Mouse (Mus musculus): ENCODE data around the gene Lef1. TPM values are rescaled to one million over a fixed set of nuclear protein-coding genes. Genes with fewer than 3 reads are reported as not detected.

The Lef1 gene
- polyA plus RNA-seq, 1 experiment, result 4.5 TPM

DNA sequence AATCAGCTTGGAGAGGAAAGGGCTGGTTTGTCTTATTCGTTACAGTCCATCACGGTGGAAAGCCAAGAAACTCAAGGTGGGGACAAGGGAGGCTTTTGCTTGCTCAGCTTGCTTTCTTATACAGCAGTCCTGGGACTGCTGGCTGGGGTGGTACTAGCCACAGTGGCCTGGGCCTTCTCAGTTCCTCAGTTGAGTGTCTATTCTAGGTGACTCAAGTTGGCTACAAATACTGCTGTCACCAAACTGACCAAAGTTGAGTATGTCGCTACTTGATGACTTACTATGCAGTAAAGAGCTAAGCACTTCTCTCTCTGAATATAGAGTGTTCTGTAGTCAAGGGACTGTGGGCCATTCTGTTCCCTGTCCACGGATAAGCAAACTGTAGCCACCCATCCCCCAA lies 62.0 kb downstream of the Lef1 start:
- H3ac ChIP-seq (ENCODE audit: control insufficient read depth, insufficient read length), result no peak overlapping the region
- no peaks in the 10 kb centered on the region for H3K27me3 ChIP-seq (ENCODE audit: control insufficient read depth, insufficient read depth, insufficient read length)
- no peak overlapping the region for H3K4me2 ChIP-seq (ENCODE audit: low read depth)
- TF ChIP-seq MAX (IDR thresholded peaks at IDR 0.05; ENCODE audit: low read depth), result no peak
- TF ChIP-seq MYOD1 (IDR thresholded peaks at IDR 0.05; ENCODE audit: control insufficient read depth in 1 of 3, insufficient read length in 2 of 3, low read depth in 2 of 3), result no peak
- no peak for TF ChIP-seq POLR2A (IDR thresholded peaks at IDR 0.05; ENCODE audit: insufficient read length, low read depth)
- TF ChIP-seq POLR2AphosphoS2 (IDR thresholded peaks at IDR 0.05; ENCODE audit: insufficient read length, low read depth), result no peak
- no peak for TF ChIP-seq SRF (IDR thresholded peaks at IDR 0.05; ENCODE audit: control insufficient read depth, insufficient read length, low read depth)
- TF ChIP-seq REST (IDR thresholded peaks at IDR 0.05; ENCODE audit: insufficient read depth, insufficient read length), result no peak
- no peak for TF ChIP-seq TCF12 (IDR thresholded peaks at IDR 0.05; ENCODE audit: insufficient read depth, poor library complexity, severe bottlenecking)
- TF ChIP-seq USF1 (IDR thresholded peaks at IDR 0.05; ENCODE audit: low read depth), result no peak
- no peak for TF ChIP-seq MYOG (IDR thresholded peaks at IDR 0.05; ENCODE audit: control insufficient read depth in 1 of 3, insufficient read depth in 1 of 3, insufficient read length in 2 of 3, low read depth in 2 of 3)
- TF ChIP-seq E2F4 (IDR thresholded peaks at IDR 0.05; ENCODE audit: insufficient read depth), result no peak
- TF ChIP-seq CEBPB (IDR thresholded peaks at IDR 0.05; ENCODE audit: insufficient read depth, poor library complexity, severe bottlenecking), result no peak
- no peak for TF ChIP-seq TCF3 (IDR thresholded peaks at IDR 0.05; ENCODE audit: insufficient read length, low read depth)
- H3K36me3 ChIP-seq (ENCODE audit: control insufficient read depth, insufficient read depth), result no peaks in the 10 kb centered on the region
- no peak overlapping the region for H3K4me3 ChIP-seq
- no peaks in the 10 kb centered on the region for H3K79me2 ChIP-seq (ENCODE audit: control insufficient read depth, insufficient read depth)

DNA sequence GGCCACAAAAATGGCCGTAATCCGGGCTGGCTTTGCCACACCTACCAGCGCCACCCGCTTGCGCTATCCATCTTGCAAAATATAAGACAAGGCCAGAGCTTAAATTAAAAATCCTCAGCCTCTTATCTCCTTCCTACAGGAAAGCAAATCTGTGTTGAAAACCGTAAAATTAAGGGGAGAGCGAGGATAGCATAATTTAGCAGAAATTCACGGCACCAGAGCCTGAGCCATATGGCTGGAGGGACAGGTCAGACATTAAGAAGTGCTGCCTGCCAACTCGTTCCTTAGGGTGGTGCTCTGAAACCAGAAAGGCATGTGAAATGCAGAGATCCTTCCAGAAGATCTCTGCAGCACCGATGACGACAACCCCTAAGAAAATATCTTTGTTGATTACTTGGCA lies 70.7 kb downstream of the Lef1 start:
- no peak overlapping the region for H3K4me2 ChIP-seq (ENCODE audit: low read depth)
- H3ac ChIP-seq (ENCODE audit: control insufficient read depth, insufficient read length), result no peak overlapping the region
- no peaks in the 10 kb centered on the region for H3K36me3 ChIP-seq (ENCODE audit: control insufficient read depth, insufficient read depth)
- H3K4me3 ChIP-seq, result no peak overlapping the region
- peaks cover 3% of the 10 kb centered on the region for H3K79me2 ChIP-seq (ENCODE audit: control insufficient read depth, insufficient read depth)
- no peak for TF ChIP-seq POLR2A (IDR thresholded peaks at IDR 0.05; ENCODE audit: insufficient read length, low read depth)
- no peaks in the 10 kb centered on the region for H3K27me3 ChIP-seq (ENCODE audit: control insufficient read depth, insufficient read depth, insufficient read length)

GRCm38 (mm10) chr3:131182158-131182557 lies 71.9 kb downstream of the Lef1 start:
- Histone ChIP-seq H3K79me2 (ENCODE audit: control insufficient read depth, insufficient read depth) (peaks cover 3% of the 10 kb centered on the region), H3K4me2 (ENCODE audit: low read depth) (no peak overlapping the region), H3K4me3 (no peak overlapping the region), H3ac (ENCODE audit: control insufficient read depth, insufficient read length) (no peak overlapping the region), H3K27me3 (ENCODE audit: control insufficient read depth, insufficient read depth, insufficient read length) (no peaks in the 10 kb centered on the region), H3K36me3 (ENCODE audit: control insufficient read depth, insufficient read depth) (no peaks in the 10 kb centered on the region)
- TF ChIP-seq MAX (IDR thresholded peaks at IDR 0.05; ENCODE audit: low read depth) (no peak), USF1 (IDR thresholded peaks at IDR 0.05; ENCODE audit: low read depth) (no peak), SRF (IDR thresholded peaks at IDR 0.05; ENCODE audit: control insufficient read depth, insufficient read length, low read depth) (no peak), E2F4 (IDR thresholded peaks at IDR 0.05; ENCODE audit: insufficient read depth) (no peak), MYOD1 (IDR thresholded peaks at IDR 0.05; ENCODE audit: control insufficient read depth in 1 of 3, insufficient read length in 2 of 3, low read depth in 2 of 3) (no peak), CEBPB (IDR thresholded peaks at IDR 0.05; ENCODE audit: insufficient read depth, poor library complexity, severe bottlenecking) (no peak), TCF3 (IDR thresholded peaks at IDR 0.05; ENCODE audit: insufficient read length, low read depth) (no peak), REST (IDR thresholded peaks at IDR 0.05; ENCODE audit: insufficient read depth, insufficient read length) (no peak), TCF12 (IDR thresholded peaks at IDR 0.05; ENCODE audit: insufficient read depth, poor library complexity, severe bottlenecking) (no peak), POLR2AphosphoS2 (IDR thresholded peaks at IDR 0.05; ENCODE audit: insufficient read length, low read depth) (no peak), POLR2A (IDR thresholded peaks at IDR 0.05; ENCODE audit: insufficient read length, low read depth) (no peak), MYOG (IDR thresholded peaks at IDR 0.05; ENCODE audit: control insufficient read depth in 1 of 3, insufficient read depth in 1 of 3, insufficient read length in 2 of 3, low read depth in 2 of 3) (no peak)

DNA sequence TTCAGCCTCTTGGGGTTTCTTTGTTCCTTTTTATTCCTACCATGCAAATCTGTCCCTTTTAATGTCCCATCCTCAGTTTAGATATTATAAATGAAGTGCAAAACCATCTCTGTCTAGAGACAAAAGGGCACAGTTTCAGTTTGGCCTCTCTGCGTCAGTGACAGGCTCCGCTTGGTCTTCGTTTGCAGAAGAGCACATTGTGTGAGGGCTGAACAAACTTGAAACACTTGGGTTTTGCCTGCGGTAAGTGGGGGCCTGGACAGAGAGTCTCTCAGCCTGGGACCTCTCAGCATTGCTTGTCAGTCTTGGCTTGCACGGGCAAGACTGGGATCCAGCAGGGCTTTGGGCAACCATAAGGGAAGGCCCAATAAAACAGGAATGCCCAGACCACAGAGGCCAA lies 75.9 kb downstream of the Lef1 start:
- no peak overlapping the region for H3ac ChIP-seq (ENCODE audit: control insufficient read depth, insufficient read length)
- no peak overlapping the region for H3K4me2 ChIP-seq (ENCODE audit: low read depth)
- H3K36me3 ChIP-seq (ENCODE audit: control insufficient read depth, insufficient read depth), result no peaks in the 10 kb centered on the region
- no peaks in the 10 kb centered on the region for H3K27me3 ChIP-seq (ENCODE audit: control insufficient read depth, insufficient read depth, insufficient read length)
- H3K79me2 ChIP-seq (ENCODE audit: control insufficient read depth, insufficient read depth), result peaks cover 3% of the 10 kb centered on the region
- H3K4me3 ChIP-seq, result no peak overlapping the region
- TF ChIP-seq USF1 (IDR thresholded peaks at IDR 0.05; ENCODE audit: low read depth) (no peak), SRF (IDR thresholded peaks at IDR 0.05; ENCODE audit: control insufficient read depth, insufficient read length, low read depth) (no peak), POLR2A (IDR thresholded peaks at IDR 0.05; ENCODE audit: insufficient read length, low read depth) (no peak), MYOD1 (IDR thresholded peaks at IDR 0.05; ENCODE audit: control insufficient read depth in 1 of 3, insufficient read length in 2 of 3, low read depth in 2 of 3) (no peak), MYOG (IDR thresholded peaks at IDR 0.05; ENCODE audit: control insufficient read depth in 1 of 3, insufficient read depth in 1 of 3, insufficient read length in 2 of 3, low read depth in 2 of 3) (no peak), TCF12 (IDR thresholded peaks at IDR 0.05; ENCODE audit: insufficient read depth, poor library complexity, severe bottlenecking) (no peak), E2F4 (IDR thresholded peaks at IDR 0.05; ENCODE audit: insufficient read depth) (no peak), REST (IDR thresholded peaks at IDR 0.05; ENCODE audit: insufficient read depth, insufficient read length) (no peak), CEBPB (IDR thresholded peaks at IDR 0.05; ENCODE audit: insufficient read depth, poor library complexity, severe bottlenecking) (no peak)

DNA sequence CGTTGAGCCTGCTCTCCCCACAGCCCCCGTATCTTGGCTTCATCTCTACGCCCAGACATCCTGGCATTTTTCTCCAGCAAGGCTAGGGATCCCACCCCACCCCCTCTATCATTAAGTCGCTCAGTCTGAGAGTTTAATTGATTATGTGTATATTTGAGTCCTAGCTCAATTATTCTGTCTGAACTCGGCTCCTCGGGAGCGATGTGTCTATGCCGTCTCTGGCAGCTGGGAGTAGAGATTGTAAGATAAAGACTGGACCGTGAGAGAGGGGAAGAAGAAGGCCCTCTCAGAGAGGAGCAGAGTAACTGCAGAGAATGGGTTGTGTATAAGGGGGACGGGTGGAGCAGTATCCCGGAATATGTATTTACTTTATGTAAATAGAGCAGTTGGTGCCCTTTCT lies 80.0 kb downstream of the Lef1 start:
- H3ac ChIP-seq (ENCODE audit: control insufficient read depth, insufficient read length), result no peak overlapping the region
- no peak overlapping the region for H3K4me3 ChIP-seq
- no peak overlapping the region for H3K4me2 ChIP-seq (ENCODE audit: low read depth)
- H3K79me2 ChIP-seq (ENCODE audit: control insufficient read depth, insufficient read depth), result no peaks in the 10 kb centered on the region
- no peak for TF ChIP-seq TCF12 (IDR thresholded peaks at IDR 0.05; ENCODE audit: insufficient read depth, poor library complexity, severe bottlenecking)
- TF ChIP-seq MYOG (IDR thresholded peaks at IDR 0.05; ENCODE audit: control insufficient read depth in 1 of 3, insufficient read depth in 1 of 3, insufficient read length in 2 of 3, low read depth in 2 of 3), result no peak
- no peak for TF ChIP-seq SRF (IDR thresholded peaks at IDR 0.05; ENCODE audit: control insufficient read depth, insufficient read length, low read depth)
- TF ChIP-seq E2F4 (IDR thresholded peaks at IDR 0.05; ENCODE audit: insufficient read depth), result no peak
- TF ChIP-seq USF1 (IDR thresholded peaks at IDR 0.05; ENCODE audit: low read depth), result no peak
- no peak for TF ChIP-seq MYOD1 (IDR thresholded peaks at IDR 0.05; ENCODE audit: control insufficient read depth in 1 of 3, insufficient read length in 2 of 3, low read depth in 2 of 3)
- no peak for TF ChIP-seq POLR2AphosphoS2 (IDR thresholded peaks at IDR 0.05; ENCODE audit: insufficient read length, low read depth)
- no peak for TF ChIP-seq MAX (IDR thresholded peaks at IDR 0.05; ENCODE audit: low read depth)
- no peaks in the 10 kb centered on the region for H3K36me3 ChIP-seq (ENCODE audit: control insufficient read depth, insufficient read depth)
- no peaks in the 10 kb centered on the region for H3K27me3 ChIP-seq (ENCODE audit: control insufficient read depth, insufficient read depth, insufficient read length)
